Mouse (Mus musculus) G1E-ER4 (cell line): Measurements from ENCODE around the gene Gimap5. TPM values are rescaled to one million over a fixed set of nuclear protein-coding genes. Genes with fewer than 3 reads are reported as not detected.

Source experiments
- GATA1 ChIP-seq: IDR thresholded peaks from one replicate; pipeline ENCODE4 v1.8.0; 2012; ENCODE audit warnings: low read length, inconsistent platforms
- polyA plus RNA-seq: library from polyadenylated mRNA; stranded (reverse); fragments of >175 nt; gene quantifications from 2 replicates; pipeline ENCODE4 v1.2.3, GENCODE M21; 2012

Gimap5 gene
- not detected in 2 replicates for polyA plus RNA-seq

DNA sequence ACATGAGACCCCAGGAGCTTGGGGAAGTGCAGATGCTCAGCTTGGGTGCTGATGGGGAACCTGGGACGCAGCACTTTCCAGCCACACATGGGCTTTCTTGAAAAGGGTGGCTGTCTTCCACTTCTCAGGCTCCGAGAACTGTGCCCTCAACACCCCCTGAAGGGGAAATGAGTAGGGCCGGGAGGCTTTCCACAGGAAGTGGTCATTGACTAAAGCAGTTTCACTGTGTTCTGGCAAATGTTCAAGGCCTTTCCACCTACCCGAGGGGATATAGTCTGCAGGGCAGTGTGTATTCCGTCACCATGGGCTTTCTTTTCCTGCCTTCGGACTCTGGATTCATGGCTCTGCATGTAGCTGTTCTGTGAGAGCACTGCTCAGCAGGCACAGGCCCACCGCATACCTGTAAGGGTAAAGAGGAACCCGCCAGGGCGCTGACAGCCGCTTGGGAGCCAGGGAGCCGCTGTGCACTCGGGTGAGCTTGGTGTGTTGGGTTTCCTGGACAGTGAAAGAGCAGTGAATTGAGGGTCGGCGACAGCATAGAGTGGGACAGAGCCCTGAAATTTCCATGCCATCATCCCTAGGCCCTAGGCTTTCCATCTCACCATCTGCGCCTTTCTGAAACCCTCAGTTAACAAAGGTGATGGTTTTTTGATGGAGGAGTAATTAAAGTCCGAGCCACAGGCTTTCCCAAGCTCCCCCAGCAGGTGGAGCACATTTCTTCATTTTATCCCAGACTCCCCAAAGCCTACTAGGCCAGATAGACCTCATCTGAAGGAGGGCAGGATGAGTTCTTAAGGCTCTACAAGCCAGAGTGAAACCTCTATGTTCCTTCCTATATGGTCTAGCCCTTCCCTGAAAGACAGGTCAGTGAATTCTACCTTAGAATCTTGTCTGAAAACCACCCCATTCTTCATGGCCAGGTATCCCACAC, at the start of gene Gimap5:
Gene Gimap5 (plus strand): TSS at position 239 of the 931 bp plus-strand sequence.
- no peak for TF ChIP-seq GATA1

DNA sequence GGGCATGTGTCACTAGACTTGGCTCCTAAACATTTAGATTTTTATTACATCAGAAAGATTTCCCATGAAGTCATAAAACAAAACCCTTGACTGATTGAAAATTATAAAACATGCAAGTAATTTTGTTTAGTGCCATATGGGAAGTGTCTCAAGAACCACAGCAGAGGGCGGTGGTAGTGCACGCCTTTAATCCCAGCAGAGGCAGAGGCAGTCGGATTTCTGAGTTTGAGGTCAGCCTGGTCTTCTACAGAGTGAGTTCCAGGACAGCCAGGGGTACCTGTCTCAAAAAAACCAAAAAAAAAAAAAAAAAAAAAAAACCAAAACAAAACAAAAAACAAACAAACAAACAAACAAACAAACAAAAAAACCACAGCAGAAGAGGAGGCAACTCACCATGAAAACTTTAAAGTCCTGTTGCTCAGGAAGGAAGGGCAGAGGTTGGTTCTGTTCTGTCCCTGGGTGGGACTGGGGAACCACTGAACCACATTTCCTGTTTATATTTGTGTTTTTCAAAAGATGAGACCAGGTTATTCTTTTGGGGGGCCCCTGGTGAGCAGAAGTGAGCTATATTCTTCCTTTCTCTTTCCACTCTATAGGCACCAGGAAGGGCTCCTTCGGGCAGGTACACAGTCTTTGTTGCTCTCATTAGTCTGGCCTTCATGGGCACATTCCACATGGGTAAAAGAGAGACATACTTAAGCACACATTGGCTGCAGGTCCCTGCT, 49.0 kb upstream of the Gimap5 start:
- no peak for TF ChIP-seq GATA1

DNA sequence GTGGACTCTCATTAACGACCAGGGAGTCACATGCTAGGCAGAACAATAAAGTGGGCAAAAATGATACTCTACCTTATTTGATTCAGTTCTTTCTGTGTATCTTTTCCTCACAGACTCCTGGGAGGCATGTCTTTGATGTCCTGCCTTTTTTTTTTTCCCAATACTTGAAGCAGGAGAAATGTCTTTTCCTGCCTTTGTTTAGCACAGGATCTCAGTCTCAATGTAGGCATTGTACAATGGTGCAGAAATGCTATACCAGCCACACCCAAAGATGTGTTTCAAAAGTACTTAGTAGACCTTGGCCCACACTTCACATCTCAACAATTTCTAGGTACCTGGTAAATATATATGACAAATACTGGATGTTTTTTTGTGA, 48.5 kb upstream of the Gimap5 start:
- no peak for TF ChIP-seq GATA1

DNA sequence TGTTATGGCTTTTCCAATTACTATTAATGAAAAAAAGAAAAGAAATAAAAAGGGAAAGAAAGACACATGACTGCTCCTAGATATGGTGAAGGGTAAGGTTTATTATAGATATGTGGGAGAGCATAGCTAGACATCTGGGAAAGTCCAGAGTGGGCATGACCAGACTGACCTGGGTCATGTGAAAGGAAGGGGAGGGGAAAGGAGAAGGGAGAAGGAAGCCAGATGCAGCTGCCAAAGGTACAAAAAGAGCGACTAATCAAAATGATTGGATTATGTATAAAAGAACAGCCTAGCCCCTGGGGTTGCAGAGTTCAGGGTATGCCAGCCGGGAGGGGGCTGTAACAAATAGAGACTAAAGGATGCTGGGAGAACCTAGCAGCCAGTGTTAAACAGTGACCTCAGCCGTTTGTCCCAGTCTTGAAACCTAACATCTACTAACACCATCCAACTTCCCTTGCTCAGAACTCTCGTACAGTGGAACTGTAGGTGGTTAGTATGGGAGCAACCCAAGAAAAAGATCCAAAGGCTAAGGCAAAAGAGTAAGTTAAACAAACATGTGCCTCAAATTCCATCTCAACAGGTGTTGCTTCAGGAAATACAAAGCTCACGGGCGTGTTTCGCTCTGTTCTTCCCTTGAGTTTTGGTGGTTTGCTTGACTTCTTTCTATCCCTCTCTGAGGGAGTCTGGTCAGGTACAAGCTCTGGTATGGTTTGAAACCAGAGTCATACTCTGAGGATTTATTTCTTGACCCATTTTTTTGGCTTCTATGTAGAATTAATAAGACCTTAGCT, 47.7 kb upstream of the Gimap5 start:
- TF ChIP-seq GATA1 = no peak

DNA sequence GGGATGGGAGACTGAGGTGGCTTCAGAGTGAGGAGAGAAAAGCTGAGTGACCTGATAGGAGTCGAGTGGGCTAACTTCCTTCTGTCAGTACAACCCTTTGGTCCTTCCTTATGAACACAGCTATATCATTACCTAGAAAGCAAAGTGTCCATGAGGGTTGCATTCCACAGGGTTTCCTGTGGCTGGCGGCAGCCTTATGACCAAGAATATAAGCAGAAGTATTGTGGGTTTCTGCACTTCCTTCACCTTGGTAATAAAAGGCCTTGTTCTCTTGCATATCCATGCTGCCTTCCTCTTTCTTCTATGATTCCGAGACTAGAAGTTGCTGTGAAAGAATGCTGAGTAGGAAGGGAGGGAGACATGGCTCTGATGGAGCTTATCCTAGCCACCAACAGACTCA, 47.1 kb upstream of the Gimap5 start:
- no peak for TF ChIP-seq GATA1

DNA sequence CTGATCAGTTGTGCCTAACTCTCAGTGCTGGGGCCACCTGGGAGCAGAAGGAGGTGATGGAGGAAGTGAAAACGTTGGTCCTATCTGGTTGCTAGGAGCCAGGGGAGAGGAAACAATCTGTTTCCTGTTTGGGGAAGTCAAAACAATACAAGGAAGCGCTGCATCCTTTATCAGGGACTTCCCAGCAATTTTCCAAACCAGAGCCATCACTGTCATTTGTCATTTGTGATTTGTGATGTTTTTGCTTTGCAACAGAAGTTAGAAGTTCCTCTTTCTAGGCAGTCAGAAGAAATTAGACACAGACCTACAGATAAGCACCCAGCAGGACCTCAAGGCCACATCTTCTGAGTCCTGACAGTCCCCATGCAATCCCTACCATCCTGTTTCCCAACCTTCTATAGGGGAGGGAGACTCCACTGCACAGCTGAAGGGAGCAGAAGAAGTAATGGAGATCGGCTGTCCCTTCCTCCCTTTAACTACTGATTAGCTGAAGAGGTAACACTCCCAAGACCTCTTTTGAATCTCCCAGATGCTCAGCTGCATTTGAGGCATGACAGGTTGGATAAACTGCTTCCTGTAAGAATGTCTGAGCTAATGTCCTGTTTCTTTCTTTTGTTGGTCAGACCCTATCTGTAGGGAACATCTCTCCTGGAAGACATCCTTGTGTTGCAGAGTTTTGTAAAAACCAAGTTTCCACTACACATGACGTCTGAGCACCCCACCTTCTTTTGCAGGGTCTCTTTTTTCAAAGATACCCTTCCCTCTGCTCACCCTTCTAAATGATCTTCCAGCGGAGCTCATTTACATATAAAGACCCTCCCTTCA, 45.5 kb upstream of the Gimap5 start:
- TF ChIP-seq GATA1 = no peak

DNA sequence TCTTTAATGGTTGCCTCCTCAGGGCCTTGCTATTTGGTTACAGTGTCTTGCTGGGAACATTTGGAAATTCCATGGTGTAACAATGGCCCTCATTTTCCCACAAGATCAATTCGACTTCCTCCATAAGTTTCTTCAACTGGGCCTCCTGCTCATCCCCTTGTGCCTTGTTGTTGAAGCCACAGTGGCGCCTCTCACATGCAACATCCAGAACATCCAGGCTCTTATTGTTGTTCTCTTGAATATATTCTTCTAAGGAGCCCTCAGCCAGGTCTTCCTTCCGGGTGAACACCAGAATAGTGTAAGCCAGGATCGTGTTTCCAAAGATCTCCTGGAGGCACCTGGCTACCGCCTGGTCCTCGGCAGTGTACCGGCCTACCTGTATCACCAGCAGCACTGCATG, 43.9 kb upstream of the Gimap5 start:
- no peak for TF ChIP-seq GATA1

DNA sequence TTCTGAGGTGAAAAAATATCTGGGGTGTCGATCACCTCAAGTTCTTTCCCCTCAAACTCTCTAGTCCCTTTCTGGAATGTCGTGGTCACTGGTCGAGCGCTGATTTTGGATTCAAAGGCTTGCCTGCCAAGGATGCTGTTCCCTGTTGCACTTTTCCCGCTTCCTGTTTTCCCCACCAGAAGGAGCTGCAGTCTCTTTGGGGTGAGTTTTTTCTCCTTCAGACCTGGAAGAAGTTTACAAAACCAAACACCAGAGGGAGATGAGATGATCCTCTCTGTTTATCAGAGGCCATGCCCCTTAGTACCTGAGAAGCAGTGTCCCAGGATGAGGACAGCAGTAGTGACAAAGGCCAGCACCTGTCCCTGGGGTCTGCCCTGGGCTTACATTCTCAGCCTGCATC, 43.4 kb upstream of the Gimap5 start:
- no peak for TF ChIP-seq GATA1

DNA sequence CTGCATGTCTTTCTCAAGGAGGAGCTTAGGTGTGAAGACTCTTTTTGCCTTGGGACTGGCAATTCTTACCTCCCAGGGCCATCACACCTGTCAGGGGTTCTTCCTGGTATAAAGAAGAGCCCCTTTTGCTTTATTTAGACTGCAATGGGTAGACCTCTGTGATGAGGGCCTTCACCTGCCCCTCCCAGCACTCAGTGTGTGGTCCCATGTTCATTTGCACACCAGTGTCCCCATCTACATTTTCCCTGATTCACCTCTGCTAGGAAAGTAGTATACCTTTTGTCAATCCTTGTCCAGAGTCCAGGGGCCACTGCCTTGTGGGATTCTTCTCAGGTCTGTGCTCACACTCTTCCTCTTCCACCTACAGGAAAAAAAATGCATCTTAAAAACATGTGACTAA, 41.9 kb upstream of the Gimap5 start:
- TF ChIP-seq GATA1 = no peak

DNA sequence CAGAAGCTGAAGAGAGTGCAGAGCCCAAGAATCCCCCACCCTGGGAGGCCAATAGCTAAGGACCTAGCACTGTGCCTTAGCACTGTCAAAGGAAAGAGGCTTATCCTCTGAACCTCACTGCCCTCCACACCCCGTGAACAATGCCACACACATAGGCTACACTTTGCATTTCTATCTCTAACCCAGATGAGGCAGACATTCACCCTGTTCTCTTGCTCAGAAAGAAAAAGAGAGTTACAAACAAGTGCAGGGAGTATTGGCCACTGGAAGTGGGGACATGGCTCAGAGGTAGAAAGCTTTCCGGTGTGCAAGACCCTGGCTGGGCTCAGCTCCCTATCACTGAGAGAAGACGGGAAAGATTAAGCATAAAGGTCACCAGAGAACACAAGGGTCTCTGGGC, 39.9 kb upstream of the Gimap5 start:
- no peak for TF ChIP-seq GATA1

DNA sequence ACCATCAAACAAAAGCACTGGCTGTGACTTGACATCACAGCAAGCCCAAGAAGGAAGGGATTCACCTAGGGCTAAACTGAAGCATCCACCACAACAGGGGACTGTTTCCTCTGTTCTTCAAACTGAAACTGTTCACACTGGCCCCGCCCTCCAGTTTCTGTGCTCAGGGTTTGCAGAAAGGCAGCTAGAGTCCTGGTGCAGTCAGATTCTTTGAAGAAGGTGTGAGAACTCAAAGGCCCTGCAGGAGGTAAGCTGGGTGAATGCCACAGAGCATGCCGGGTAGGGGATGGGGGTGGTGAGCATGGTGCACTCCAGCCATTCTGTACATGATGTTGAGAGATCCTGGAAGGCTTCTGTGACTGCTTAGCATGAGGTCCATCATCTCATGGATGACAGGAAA, 27.5 kb upstream of the Gimap5 start, which contains the start of the genes Gm28053 and Gimap7:
Gene Gm28053 (plus strand): TSS at position 153 of the 400 bp plus-strand sequence.
Gene Gimap7 (plus strand): TSS at position 167 of the 400 bp plus-strand sequence.
- no peak for TF ChIP-seq GATA1

DNA sequence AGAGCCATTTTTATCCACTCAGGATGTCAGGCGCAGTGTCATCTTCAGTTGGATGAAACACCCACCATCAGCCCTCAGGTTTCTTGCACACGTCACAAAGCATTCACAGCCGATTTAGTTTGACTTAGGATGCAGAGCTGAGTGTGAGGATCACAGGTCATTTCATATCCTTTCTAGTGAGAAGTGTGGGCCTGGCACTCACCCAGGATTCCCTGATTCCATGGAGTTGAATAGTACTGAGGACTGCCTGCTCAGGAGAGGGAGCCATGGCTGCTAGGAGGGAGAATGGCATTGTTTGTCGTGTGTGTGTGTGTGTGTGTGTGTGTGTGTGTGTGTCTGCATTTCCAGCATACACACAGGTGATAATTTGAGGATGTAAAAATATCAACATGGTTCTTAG, 25.7 kb upstream of the Gimap5 start:
- no peak for TF ChIP-seq GATA1

DNA sequence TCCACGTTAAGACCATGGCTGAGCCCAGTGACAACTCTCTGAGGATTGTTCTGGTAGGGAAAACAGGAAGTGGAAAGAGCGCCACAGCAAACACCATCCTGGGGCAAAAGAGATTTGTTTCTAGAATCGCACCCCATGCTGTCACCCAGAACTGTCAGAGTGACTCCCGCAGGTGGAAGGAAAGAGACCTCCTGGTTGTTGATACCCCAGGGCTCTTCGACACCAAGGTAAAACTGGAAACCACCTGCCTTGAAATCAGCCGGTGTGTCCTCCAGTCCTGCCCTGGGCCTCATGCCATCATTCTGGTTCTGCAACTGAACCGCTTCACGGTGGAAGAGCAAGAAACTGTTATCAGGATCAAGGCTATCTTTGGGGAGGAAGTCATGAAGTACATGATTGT, 22.5 kb upstream of the Gimap5 start:
- TF ChIP-seq GATA1 = no peak

DNA sequence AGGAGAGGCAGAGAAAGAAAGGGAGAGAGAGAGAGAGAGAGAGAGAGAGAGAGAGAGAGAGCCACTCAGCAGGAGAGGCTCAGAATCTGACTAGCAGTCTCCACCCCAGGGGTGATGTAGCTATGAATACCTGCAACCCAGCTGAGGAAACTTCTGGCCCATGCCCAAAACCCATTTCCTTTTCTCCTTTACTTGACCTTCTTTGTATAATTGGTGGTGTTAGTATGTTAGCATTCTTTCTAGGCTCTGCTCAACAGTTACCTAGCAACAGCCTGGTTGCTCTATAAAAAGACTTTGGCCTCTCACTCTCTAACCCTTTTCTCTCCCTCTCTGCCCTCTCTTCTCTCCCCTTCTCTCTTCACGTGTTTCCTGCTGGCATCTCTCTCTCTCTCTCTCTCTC, 20.5 kb upstream of the Gimap5 start:
- TF ChIP-seq GATA1 = no peak

DNA sequence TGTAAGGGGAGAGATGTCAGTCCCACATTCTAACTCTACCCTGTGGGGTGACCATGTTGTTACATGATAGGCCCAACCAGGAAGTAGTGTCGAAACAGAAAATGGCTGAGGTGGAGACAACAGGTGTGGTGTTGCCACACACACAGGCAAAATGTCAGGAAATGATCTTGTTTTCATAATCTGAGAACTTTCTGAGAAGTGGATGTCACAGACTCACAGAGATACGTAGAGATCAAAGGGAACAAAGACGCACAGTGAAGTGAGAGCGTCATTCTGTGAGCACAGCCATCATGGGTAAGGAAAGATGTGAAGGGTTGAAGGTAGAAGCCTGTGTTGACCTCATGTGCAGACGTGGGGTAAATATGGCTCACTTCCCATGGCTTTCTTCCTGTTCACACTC, 18.2 kb upstream of the Gimap5 start:
- TF ChIP-seq GATA1 = no peak
